Mouse (Mus musculus) lung, postnatal 14 days (tissue): ENCODE measurements at regions not wholly inside any gene's neighbourhood (a gene's known extent, or its start where the extent isn't known, plus 50 kb on each side); places are given as distances from the start of the nearest gene placed in this dataset.
A peak's percentile ranks its signal among the peaks of the same experiment; 100 is the strongest.
"Not testable (repeated sequence)": the region's sequence is repeated elsewhere in the genome, so short reads cannot be mapped to it uniquely, and the experiment has no call there.

Experiments used
- DNase-seq: peaks from one replicate; pipeline ENCODE4 v3.0.0; 2021

GRCm38 (mm10) chr10:52529661-52530060, 112.3 kb downstream of the Nus1 start:
- DNase-seq = not testable (repeated sequence)

DNA sequence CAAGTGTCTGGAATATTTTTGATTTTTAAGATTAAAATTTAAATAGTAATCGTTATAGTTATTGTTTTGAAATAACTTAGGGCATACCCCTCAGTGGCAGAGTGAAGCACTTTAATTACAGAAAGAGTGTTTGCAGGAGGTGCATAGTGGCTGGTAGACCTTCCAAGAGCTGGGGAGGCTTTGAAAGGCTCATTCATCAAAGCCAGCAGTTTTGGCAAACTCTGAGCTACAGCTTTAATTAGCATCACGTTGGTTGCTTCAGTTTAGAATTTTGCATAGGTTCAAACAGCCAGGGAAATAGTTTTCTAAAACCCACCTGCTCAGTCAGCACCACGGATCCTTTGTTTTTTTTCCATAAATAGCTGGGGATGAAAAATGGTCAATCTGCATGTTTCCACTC, 113.5 kb downstream of the Nus1 start:
- DNase-seq = no peak

DNA sequence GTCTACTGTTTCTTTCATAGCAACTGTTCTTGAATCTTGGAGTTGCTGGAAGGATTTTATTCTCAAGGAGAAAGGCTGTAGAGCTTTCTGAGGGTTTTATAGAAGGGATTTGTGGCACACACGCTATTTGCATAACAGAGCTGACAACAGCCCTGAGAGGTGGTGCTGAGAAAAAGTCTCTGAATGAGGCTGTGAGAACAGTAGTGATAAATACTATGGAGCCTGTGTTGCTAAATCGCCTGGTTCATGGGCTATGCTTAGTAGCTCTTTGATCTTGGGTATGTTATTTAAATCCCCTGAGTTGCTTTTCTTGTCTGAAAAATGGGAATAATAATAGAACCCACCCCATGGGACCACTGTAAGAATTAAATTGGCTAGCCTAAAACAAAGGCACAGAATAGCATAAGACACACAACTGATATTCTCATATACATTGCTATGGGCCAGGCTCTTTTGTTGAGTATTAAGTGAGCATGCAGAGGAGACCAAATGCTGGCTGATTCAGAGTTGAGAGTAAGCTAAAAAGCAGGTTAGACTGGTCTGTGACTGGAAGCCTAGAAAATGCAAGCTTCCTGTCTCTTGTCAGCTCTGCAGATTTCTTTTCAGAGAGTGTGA, 116.0 kb downstream of the Nus1 start:
- no peak for DNase-seq

GRCm38 (mm10) chr10:52533893-52534287, 116.5 kb downstream of the Nus1 start:
- DNase-seq = peak; percentile 8

GRCm38 (mm10) chr10:52545566-52545965, 128.2 kb downstream of the Nus1 start:
- DNase-seq = no peak

GRCm38 (mm10) chr10:52577383-52577782, 113.0 kb upstream of the Slc35f1 start:
- DNase-seq = no peak

DNA sequence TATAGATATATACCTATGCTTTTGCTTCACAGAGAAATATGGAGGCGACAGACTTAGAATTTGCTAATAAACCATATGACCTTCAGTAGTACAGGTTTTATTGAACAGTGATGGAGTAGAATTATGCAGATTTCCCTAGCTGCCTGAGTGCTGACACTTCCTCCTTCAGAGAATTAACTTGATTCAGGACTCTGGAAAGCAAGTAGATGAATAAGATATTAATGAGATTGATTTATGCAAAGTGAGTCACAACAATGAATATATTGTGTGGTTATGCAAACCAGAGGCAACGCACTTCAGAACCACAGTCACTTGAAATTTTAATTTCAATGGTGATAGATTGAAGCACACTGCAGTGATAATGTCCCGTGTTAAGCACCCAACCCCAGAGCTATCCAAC, 112.5 kb upstream of the Slc35f1 start:
- no peak for DNase-seq

DNA sequence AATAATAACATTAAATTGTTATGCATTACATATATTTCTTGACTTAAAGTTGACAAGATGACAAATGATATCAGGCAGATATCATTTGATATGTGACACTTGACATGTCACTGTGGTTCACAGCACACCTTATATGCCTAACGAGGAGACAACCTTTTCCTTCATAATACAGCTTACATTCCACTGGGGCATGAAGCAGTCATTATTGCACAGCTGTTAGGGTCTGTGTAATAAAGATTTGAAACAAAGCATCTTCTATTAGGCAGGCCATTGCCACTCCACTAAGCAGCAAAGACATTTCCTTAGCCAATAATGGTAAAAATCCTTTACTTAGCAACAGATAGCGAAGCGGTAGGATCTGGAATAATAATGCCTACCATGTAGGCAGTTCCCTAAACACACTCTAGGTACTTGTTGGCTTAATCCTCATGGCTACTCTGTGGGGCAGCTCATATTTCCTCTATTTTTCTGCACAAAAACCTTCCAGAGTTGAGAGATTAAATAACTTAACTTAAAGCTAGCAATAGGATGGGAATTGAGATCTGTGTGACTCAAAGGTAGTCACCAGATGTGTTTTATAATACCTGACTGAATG, 112.0 kb upstream of the Slc35f1 start:
- DNase-seq = no peak

DNA sequence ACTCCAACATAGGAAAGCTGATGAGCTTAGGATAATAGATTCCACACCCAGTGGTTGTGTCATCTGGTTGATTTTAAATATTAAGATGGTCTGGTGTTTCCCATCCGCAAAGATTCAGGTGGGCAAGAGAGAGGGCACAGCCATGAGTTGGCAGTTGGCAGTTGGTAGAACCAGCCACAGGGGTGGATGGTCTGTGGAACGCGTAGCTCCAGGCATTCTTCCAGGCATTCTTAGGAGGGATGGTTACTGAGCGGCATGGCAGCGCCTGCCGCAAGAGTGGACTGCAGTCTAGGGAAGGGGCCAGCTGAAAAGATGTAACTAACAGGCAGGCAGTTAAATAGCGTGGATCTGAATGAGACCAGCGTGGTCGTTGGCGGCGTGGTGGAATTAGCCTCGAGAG, 96.6 kb upstream of the Slc35f1 start:
- no peak for DNase-seq
